Mouse (Mus musculus) heart, postnatal 25 days (tissue): Measurements from ENCODE around the gene Gm5114. TPM values are rescaled to one million over a fixed set of nuclear protein-coding genes. Genes with fewer than 3 reads are reported as not detected.
"Not testable (repeated sequence)": the region's sequence is repeated elsewhere in the genome, so short reads cannot be mapped to it uniquely, and the experiment has no call there.

Experiments
- DNase-seq: peaks from one replicate; pipeline ENCODE4 v3.0.0; 2022; ENCODE audit warnings: low spot score
- intact Hi-C: fragments of 180-260 bp; cut with DNase I; formaldehyde crosslinking; loops from one replicate; pipeline ENCODE4 v1.15.1; 2025
- microRNA-seq: library from miRNA; unstranded; fragments of <30 nt; microRNA quantifications from one replicate; pipeline ENCODE4 v1.2.0, GENCODE M21; 2022
- total RNA-seq, 2 experiments: library from RNA; stranded (reverse); gene quantifications; 2 replicates each; pipeline ENCODE4 v1.2.3; 2021

Gene Gm5114
- not detected for total RNA-seq

- intact Hi-C loops, DNase-seq: not testable (repeated sequence)
Observed at GRCm38 (mm10) chr7:39413060-39413459, at the start of gene Gm5114. Gm5114 (minus strand) TSS chr7:39413160.

- intact Hi-C loops, result loop anchor here (10.0 kb wide), 1 partner anchor 59 kb away; the partner anchor contains the start of gene Zfp619
- DNase-seq, result no peak
Observed at GRCm38 (mm10) chr7:39455806-39456205, 42.8 kb upstream of the Gm5114 start.

GRCm38 (mm10) chr7:39449260-39450021, 36.5 kb upstream of the Gm5114 start:
- intact Hi-C loops, result loop anchor here (2.0 to 10.0 kb wide), 2 partner anchors 65 to 93 kb away; partner anchors contain the start of gene Zfp619
- DNase-seq, result peak; percentile 80

GRCm38 (mm10) chr7:39448626-39449242, 35.8 kb upstream of the Gm5114 start:
- no peak for DNase-seq
- intact Hi-C loops, result loop anchor here (2.0 kb wide), 1 partner anchor 94 kb away; no protein-coding TSS in a partner anchor

- DNase-seq, result no peak
- intact Hi-C loops, result no loop called here
Observed at GRCm38 (mm10) chr7:39441237-39441636, 28.3 kb upstream of the Gm5114 start.

GRCm38 (mm10) chr7:39440362-39440761, 27.4 kb upstream of the Gm5114 start:
- no peak for DNase-seq
- intact Hi-C loops, result no loop called here

Small RNAs within 50 kb of the gene (microRNA-seq; reads per million reads assigned to microRNA genes)
- not detected for gene Gm27437

Other genes with a start within 250 kb of the Gm5114 start
- gene Zfp619, start 104.6 kb upstream of the Gm5114 start, total RNA-seq, result 1 to 10 TPM; 1.8 to 2.2 TPM